Mouse (Mus musculus): ENCODE data around the gene Hmgb1. TPM values are rescaled to one million over a fixed set of nuclear protein-coding genes. Genes with fewer than 3 reads are reported as not detected.

Hmgb1 gene
- polyA plus RNA-seq (2021; fragmentation: Nextera tagmentation): 395 and 399 TPM in 2 replicates
- long read RNA-seq, experiment 1, transcript Hmgb1-201 (5 exons, 2,838 nt): major isoform, 699 of 832 reads
- long read RNA-seq, experiment 1, transcript Hmgb1-202 (5 exons, 1,092 nt): minor isoform, 19 of 832 reads
- long read RNA-seq, experiment 1, transcript Hmgb1-203 (4 exons, 1,720 nt): minor isoform, 14 of 832 reads
- long read RNA-seq, experiment 1, partial matches to known transcripts: 11 of 832 reads
- long read RNA-seq, experiment 1, other reads (novel, unspliced or antisense): 87 of 832 reads
- long read RNA-seq, experiment 2, transcript Hmgb1-201 (5 exons, 2,838 nt): major isoform, 215 of 415 reads
- long read RNA-seq, experiment 2, transcript Hmgb1-203 (4 exons, 1,720 nt): minor isoform, 14 of 415 reads
- long read RNA-seq, experiment 2, transcript Hmgb1-202 (5 exons, 1,092 nt): minor isoform, 15 of 415 reads
- long read RNA-seq, experiment 2, transcript Hmgb1-206 (3 exons, 654 nt): minor isoform, 46 of 415 reads
- long read RNA-seq, experiment 2, partial matches to known transcripts: 27 of 415 reads
- long read RNA-seq, experiment 2, other reads (novel, unspliced or antisense): 97 of 415 reads

DNA sequence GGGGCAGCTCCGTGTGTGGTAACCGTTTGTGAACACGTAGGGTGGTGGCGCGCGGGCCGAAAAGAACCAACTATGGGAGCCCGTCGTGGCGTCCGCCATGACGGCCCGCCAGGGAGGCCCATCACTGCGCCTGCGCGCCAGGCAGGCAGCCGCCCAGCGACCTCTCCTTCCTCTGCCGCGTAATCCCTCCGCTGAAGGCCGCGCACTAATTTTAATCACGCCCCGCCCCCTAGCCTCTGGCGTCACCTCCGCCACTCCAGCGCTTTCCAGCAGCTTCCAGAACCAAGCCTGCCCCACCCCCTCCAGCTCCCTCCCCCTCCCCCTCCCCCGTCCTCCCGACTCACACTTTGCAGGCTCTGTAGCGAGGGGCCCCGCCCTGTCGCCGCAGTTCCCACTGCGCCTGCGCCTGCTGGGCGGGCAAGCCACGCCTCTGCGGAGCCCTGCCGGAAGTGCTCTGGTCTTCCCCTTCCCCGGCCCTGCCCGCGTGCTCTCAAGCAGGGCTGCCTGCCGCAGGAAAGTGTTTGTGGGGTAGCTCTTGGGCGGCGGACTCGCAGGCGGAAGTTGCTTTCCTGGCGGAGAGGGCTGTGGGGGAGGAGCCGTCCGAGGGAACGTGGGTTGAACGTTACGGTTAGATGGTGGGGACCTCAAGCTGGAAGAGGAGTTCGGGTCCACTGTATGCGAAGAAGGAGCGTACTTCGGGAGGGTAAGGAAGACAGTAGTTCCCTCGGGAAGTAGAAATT is at the start of gene Hmgb1, which contains the start of gene Uspl1:
Hmgb1 (minus strand) TSS at position 386 of the 740 bp plus-strand sequence.
Uspl1 (plus strand) TSS at position 247 of the 740 bp plus-strand sequence.

Other genes starting within 250 kb of the Hmgb1 start
- 0.51 and 1.6 TPM in 2 replicates for gene Gm42791, start 189.3 kb downstream of the Hmgb1 start, polyA plus RNA-seq (2021; fragmentation: Nextera tagmentation)
- 21.6 and 36.1 TPM in 2 replicates for gene Uspl1, start 139 bp downstream of the Hmgb1 start, polyA plus RNA-seq (2021; fragmentation: Nextera tagmentation)
- gene Alox5ap, start 80.3 kb upstream of the Hmgb1 start, polyA plus RNA-seq (2021; fragmentation: Nextera tagmentation): 25.1 and 26.6 TPM in 2 replicates
- 16.2 and 18.0 TPM in 2 replicates for gene Medag, start 227.3 kb upstream of the Hmgb1 start, polyA plus RNA-seq (2021; fragmentation: Nextera tagmentation)

All from left cerebral cortex, adult 6 months (tissue).